Mouse (Mus musculus): ENCODE measurements around the gene Hoxd3.

Gene Hoxd3

DNA sequence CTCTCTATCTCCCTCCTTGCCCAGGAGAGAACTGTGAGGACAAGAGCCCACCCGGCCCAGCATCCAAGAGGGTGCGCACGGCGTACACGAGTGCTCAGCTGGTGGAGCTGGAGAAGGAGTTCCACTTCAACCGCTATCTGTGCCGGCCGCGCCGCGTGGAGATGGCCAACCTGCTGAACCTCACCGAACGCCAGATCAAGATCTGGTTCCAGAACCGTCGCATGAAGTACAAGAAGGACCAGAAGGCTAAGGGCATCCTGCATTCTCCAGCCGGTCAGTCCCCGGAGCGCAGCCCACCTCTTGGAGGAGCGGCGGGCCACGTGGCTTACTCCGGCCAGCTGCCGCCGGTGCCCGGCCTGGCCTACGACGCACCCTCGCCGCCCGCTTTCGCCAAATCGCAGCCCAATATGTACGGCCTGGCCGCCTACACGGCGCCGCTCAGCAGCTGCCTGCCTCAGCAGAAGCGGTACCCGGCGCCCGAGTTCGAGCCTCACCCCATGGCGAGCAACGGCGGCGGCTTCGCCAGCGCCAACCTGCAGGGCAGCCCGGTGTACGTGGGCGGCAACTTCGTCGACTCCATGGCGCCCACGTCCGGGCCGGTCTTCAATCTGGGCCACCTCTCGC, 34.7 kb downstream of the Hoxd3 start:
- no peak for DNase-seq (ENCODE audit: low spot score)

DNA sequence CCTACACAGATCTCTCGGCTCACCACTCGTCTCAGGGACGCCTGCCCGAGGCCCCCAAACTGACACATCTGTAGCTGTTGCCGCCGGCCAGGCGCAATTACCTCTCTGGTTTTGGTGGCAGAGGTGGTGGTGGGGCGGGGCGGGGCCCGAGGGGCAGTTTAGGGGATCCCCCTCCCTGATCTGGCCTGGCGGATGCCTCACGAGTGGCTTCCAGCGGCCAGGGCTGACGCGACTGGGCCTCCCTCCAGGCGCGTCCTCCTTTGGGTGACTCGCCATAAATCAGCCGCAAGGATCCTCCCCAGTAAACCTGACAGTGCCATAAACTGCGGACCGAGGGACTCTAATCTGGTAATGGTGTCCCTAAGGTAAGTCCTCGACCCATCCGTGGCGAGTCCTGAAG, 35.3 kb downstream of the Hoxd3 start:
- DNase-seq (ENCODE audit: low spot score), result no peak

DNA sequence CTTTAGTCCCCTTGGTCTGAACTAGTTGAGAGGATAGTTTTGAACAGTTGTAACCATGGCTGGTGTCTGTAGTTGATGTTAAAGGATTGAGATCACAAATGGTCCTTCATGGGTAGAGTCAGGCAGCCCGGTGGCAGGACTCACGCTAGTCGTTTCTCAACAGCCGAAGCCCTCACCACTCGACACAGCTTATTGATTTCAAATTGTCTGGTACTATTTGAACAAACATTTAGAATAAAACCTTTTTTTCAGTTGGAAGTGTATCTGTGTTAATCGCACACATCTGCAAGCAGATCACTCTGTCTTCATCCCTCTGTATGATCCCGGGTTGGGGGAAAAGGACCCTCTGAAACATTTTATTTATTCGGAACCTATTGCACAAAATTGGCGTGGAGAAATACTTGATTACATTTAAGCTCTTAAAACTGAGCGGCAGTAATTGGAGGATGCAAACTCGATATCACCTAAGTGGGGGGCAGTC, 36.0 kb downstream of the Hoxd3 start:
- DNase-seq (ENCODE audit: low spot score), result no peak

DNA sequence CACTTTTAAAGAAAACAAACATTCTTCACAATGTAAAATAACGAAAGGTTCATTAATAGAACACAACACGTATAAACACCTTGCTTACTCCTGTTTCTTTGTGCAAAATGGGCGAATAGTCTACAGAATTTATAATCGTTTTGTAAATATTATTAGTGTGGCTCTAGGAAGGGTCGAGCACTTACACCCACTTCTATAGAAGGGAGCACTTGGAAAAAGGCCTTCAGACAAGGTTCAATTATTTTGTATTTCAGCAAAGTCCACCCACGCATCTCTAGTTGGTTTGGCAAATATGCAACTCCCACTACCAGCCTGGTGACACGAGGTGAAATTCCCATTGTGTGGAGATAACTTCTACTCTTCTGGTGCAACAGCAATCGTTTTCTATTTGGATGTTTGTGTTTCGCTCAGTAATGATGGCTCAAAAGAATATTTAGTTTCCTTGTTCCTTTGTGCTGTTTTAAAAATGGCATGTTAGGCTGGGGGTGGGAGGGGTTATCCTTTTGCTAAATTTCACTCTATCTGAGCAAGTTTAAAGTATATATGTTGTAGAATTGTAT, 36.8 kb downstream of the Hoxd3 start:
- DNase-seq (ENCODE audit: low spot score), result no peak

DNA sequence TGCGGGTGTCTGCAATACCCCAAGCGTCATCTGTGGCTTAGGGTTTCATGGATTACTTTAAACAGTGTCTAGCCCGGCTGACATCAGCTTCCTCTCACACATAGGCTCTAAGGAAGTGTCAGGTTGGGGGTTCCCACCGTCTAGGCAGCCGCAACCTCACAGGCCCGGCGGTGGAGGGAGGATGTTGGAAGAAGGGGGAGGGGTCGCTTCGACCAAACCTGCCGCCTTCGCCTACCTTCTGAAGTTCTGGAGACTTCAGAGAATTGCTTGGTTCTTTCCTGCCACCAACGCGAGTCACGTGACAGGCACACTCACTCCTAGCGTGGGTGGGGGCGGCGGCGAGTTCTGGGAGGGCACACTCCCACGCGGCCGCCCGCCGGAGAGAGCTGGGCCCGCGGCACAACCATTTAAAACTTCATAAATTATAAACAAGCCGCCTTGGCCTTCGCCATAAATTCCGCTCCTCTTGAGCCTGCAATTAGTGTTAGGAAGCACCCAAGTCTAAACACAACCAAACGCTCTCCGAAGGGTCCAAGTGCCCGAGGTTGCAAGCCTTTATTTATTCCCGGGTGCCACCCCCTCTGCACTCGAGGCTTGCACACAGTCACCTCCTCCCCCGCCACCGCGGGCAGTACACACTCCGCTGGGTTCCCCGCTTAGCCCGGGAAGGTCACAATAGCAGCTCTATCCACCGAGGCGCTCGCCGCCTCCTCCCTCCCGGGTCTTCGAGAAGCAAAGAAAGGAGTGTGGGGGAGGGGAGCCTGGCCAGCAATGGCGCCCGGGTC, 37.8 kb downstream of the Hoxd3 start:
- DNase-seq (ENCODE audit: low spot score), result no peak

DNA sequence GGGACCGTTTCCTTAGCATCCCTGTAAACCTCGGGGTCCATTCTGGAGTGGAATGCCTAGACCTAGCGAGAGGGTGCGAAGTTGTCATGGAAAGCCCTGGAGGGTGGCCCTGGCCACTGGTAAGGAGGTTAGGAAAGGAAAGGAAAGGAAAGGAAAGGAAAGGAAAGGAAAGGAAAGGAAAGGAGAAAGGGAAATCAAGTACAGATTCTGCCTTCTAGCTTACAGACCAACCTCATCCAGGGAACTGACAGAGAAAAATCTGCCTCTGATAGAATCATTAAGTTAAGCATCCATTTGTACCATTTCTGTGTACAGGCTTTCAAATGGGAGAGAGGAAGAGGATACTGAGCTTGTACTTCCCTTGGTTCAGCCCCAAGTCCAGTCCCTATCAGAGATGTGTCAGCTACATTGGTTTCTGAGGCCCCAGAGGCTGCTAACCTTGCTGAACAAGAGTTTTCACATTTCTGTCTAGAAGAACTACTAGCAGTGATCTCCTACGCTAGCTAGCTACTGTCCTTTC, 39.1 kb downstream of the Hoxd3 start:
- DNase-seq (ENCODE audit: low spot score), result no peak

DNA sequence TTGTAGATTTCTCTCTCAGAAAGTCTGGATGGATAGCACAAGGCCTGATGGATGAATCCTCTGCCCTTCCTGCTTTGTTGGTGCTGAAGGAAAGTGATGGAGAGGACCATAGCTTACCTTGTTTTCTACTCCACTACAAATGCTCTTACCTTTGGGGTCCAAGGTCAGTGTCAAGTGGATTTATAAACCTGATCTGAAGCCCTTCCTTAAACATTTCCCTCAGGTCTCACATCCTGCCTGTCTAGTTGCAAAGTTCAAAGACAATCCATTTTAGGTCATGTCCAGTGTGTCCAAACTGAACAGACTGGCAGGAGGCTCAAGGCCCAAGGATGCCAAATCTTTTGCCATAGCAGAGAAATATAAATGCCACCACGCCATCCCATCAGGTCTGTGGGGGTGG, 40.1 kb downstream of the Hoxd3 start:
- DNase-seq (ENCODE audit: low spot score), result no peak

DNA sequence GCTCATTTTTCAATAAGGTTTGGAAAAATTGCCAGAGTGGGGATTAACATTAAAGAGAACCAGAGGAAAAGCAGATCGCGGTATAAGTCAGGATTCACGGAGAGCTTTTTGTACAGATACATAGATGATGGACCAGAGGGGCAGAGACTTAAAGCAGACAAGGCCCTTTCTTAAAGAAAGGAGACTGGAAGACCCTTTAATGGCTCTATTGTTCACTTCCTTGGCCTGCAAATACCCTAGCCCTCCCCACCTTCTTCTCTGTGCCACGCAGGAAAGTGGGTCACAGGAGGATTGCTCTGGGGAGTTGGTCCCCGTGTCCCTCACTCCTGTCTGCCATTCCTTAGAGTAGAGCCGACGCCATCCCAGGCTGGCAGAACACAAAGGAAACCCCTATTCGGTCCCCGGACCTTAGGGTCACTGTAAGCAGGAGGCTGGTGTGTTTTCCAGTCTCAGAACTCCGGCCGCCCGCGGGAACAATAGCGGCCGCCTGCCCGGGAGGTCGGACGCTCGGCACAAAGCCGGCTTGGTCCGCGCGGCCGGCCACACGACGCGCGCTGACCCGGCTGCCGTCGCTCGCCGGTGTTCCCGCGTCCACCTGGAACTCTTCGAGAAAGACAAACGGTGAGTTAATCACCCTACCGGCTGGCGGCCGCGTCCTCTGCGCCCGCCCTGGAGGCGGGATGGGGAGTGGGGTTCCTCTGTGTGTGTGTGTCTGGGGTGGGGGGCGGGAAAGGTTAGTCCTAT, 40.9 kb downstream of the Hoxd3 start:
- no peak for DNase-seq (ENCODE audit: low spot score)

DNA sequence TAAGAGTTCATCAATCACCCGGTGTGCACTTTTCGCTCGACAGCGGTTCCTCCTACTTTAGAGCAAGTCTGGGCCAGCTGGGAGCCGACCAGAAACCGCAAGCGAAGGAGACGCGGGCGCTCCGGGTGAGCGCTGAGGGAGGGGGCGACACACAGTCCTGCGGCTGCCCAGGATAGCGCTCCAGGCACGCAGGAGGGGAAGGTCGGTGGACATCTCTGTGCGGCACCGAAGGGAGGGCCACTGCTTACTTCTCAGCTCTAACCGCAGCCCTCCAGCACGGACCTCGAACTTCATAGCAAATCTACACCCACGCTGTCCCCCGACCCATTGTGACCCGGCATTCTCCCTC, 41.4 kb downstream of the Hoxd3 start:
- DNase-seq (ENCODE audit: low spot score), result no peak

DNA sequence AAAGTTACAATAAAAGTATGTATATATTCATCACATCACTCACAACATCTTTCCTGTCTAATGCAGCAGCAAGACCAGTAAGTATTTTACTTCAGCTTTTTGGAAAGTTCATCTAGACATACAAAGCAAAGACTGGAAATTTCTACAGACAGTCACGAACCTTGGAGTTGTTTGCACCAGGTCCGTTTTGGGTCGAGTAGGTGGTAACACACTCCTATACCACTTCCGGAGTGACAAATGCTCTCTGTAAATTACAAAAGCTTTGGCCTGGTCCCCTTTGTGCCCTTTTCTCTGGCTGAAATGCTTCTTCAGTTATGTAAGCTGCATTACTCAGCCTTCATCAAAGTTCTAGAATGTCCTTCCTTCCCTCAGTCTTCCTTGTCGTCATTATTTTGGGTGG, 42.0 kb downstream of the Hoxd3 start:
- no peak for DNase-seq (ENCODE audit: low spot score)

DNA sequence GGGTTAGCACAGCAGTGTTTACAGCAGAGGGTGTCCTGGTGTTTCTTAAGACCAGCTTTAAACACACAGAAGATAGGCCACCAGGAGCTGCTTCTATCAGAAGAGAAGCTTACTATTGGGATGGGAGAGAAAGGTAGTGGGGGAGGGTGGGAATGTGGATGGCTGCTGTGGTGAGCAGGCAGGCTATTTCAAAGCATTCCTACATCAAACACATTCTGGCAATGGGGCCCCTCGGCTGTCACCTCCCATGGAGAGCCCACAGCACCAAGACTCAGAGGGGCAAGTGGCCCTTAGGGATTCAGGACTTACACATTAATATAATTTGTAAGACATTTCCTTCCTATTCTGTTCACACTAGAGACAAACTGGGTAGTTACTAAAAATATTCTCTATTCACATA, 48.4 kb downstream of the Hoxd3 start:
- no peak for DNase-seq (ENCODE audit: low spot score)

DNA sequence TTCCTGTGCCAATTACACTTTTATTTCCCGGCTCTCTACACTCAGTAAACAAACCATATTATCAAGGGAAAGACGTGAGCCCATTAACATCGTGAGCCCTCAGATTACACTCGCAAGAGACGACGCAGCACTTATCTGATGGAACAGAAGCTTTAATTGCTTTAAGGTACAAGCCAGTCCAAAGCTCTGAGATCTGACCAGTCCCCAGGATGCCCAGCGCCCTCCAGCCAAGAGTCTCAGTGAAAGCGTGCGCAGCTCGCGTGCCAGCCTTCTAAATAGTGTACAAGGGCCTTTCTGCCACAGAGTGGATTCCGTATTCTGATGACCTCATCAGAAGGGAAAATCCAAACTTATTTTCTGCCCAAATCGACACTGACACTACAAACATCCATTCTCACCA, 50.2 kb downstream of the Hoxd3 start:
- DNase-seq (ENCODE audit: low spot score), result no peak

DNA sequence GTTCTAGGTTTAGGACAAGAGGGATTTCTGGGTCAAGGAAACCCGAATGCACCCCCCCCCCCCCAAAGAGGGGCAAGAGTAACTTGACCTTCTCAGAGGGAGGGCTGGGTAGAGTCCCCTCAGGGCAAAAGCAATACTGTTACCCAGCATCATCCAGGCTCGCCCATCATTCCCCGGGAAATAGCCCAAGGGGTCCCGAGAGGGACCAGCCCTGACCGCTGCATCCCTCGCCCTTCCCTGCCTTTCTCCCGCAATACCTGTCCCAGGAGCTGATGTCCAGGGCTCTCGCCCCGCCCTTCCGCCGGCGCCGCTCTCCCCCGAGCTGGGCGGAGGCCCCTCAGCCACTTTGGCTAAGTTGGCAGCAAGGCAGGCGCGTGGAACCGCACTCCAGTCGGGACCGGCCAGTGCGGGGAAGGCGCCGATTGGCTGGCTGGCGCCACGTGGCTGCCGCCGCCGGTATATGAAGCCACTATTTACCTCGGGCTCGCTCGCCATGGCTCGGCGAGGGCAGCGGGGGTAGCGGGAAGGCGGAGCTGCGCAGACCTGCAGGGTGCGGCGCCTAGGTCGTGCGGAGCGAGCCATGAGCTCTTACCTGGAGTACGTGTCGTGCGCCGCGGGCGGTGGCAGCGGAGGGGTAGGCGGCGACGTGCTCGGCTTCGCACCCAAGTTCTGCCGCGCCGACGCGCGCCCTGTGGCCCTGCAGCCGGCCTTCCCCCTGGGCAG, 51.0 kb downstream of the Hoxd3 start, which contains the start of gene Hoxd1:
Gene Hoxd1 (plus strand): TSS at position 459 of the 723 bp plus-strand sequence.
- no peak for DNase-seq (ENCODE audit: low spot score)

DNA sequence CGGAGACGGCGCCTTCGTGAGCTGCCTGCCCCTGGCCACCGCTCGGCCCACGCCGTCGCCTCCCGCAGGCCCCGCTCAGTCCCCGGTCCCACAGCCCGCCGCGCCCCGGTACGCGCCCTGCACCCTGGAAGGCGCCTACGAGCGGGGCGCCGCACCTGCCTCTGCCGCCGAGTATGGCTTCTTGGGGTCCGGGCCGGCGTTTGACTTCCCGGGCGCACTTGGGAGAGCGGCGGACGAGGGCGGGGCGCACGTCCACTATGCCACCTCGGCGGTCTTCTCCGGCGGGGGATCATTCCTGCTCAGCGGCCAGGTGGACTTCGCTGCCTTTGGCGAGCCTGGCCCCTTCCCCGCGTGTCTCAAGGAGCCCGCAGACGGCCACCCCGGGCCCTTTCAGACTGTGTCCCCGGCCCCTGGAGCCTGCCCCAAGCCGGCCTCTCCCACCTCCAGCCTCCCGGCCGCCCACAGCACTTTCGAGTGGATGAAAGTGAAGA, 51.6 kb downstream of the Hoxd3 start:
- DNase-seq (ENCODE audit: low spot score), result no peak

DNA sequence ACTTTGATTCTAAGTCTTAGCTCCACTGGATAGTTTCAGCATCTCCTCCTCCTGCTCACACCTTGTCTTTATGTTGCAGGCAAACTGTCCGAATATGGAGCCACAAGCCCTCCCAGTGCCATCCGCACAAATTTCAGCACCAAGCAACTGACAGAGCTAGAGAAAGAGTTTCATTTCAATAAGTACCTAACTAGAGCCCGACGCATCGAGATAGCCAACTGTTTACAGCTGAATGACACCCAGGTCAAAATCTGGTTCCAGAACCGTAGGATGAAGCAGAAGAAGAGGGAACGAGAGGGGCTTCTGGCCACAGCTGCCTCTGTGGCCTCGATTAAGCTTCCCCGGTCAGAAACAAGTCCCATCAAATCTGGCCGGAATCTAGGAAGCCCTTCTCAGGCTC, 52.2 kb downstream of the Hoxd3 start:
- DNase-seq (ENCODE audit: low spot score), result no peak

DNA sequence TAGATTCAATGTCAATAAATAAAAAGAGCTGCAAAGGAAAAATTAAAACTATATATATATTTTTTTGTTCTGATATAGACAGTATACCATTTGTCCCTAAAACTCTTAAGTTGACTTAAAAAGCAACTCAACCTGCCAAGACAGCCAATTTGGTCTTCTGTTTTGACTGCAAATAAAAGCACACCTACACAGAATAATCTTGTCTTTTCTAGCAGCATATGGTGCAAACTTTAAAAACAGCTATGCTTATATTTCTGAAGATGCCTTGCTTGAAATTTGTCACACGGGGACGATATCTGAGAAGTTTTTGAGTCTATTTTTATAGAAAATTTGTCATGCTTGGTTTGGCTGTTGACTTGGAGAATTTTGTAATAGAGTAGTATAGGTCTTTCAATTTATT, 62.6 kb downstream of the Hoxd3 start:
- no peak for DNase-seq (ENCODE audit: low spot score)

DNA sequence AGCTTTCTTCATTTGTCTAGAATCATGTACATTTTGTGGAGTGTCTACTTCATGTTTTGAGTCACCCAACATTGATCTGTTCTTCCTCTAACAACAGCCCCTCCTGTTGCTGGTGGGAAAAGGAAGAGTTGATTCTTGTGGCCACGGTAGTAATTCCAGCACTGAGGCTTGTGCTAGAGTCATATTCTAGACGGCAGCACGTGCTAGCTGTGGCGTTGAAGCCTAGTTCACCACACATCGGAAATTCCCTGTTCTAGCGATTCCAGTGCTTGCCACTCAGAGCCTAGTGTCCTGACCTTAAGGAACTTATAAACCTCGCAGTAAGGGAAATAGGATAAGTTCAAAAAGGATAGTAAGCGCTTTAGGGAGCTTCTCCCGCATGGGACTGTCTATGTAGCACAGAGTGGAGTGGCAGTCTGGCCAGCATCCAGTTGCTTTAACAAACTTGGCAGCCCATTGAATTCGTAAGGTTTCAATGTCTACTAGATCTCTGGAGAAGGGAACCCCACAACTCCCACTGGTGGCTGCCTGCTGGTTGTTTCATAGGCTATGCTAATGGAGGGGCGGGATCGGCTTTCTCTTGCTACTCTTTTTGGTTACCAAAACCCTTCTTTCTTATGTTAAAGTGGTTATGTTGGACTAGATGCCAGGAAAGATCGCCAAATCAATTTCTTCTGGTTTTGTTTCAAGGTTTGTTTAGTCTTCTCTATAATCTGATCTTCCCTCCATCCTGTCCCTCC, 66.0 kb downstream of the Hoxd3 start:
- DNase-seq (ENCODE audit: low spot score), result no peak

DNA sequence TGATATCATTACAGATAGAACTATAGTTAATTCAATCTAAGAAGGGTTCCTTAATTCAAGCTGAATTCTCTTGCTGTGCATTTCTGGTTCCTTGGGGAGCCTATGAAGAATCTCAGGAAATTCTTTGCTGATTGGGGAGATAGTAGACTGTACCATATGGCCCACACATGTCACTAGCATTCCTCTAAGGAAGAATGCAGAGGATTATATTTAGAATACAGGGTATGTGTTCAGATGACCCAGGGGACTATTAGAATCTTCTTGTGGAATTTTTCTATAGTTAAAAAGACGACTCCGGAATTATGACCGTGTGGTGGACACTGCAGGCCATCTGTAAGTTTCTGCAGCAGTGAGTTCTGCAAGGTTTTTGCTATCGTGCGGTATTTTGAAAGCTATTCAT, 69.7 kb downstream of the Hoxd3 start:
- DNase-seq (ENCODE audit: low spot score), result no peak

DNA sequence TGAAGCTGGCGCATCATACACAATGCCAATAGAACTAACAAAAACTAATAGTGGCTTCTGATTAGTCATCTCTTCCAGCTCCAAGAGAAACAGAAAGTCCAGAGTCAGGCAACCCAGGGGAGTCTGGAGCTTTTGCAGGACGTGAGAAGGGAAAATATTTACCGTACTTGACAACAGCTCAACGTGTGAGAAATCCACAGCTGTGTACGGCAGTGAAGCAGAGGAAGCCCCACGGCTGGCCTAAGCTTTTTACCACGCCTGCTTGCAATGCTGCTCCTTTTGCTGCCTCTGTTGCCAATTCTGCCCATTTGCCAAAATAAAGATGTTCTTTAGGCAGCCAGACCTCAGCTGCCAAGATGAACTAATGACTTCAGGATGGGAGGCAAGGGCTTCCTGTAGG, 83.8 kb downstream of the Hoxd3 start:
- no peak for DNase-seq (ENCODE audit: low spot score)

Measured in ovary, postnatal 14 days (tissue).